Mouse (Mus musculus) myocyte (in vitro differentiated cells): ENCODE measurements around the gene Ctsd. TPM values are rescaled to one million over a fixed set of nuclear protein-coding genes. Genes with fewer than 3 reads are reported as not detected.

Experiments used
- H3K27me3 ChIP-seq: one replicate; pipeline ENCODE4 v1.6.1; 2011; ENCODE audit not compliant: control insufficient read depth, insufficient read depth, insufficient read length
- H3K36me3 ChIP-seq: one replicate; pipeline ENCODE4 v1.6.1; 2011; ENCODE audit not compliant: control insufficient read depth, insufficient read depth
- H3K4me2 ChIP-seq: one replicate; pipeline ENCODE4 v1.6.1; 2011; ENCODE audit warnings: low read depth, control low read depth
- H3K4me3 ChIP-seq: one replicate; pipeline ENCODE4 v1.5.1; 2011; ENCODE audit warnings: mild to moderate bottlenecking, control low read depth, moderate library complexity
- H3K79me2 ChIP-seq: one replicate; pipeline ENCODE4 v1.6.1; 2011; ENCODE audit not compliant: control insufficient read depth, insufficient read depth
- H3ac ChIP-seq: one replicate; pipeline ENCODE4 v1.6.1; 2011; ENCODE audit not compliant: control insufficient read depth, insufficient read length
- CEBPB ChIP-seq: IDR thresholded peaks from 2 replicates; pipeline ENCODE4 v1.6.1; 2011; ENCODE audit warnings: mild to moderate bottlenecking, moderate library complexity; ENCODE audit not compliant: poor library complexity, insufficient read depth, severe bottlenecking
- E2F4 ChIP-seq: IDR thresholded peaks from one replicate; pipeline ENCODE4 v1.6.1; 2011; ENCODE audit warnings: mild to moderate bottlenecking, control low read depth, moderate library complexity; ENCODE audit not compliant: insufficient read depth
- MAX ChIP-seq: IDR thresholded peaks from one replicate; pipeline ENCODE4 v1.6.1; 2011; ENCODE audit warnings: low read depth, mild to moderate bottlenecking, control low read depth
- MYOD1 ChIP-seq, 3 experiments: IDR thresholded peaks; one replicate each; pipeline ENCODE4 v1.6.1; 2011; ENCODE audit warnings: control low read depth in 2 of 3, low read depth in 2 of 3, mild to moderate bottlenecking in 2 of 3, moderate library complexity in 1 of 3; ENCODE audit not compliant: insufficient read length in 2 of 3, control insufficient read depth in 1 of 3
- MYOG ChIP-seq, 3 experiments: IDR thresholded peaks; one replicate each; pipeline ENCODE4 v1.6.1; 2011; ENCODE audit warnings: control low read depth in 2 of 3, low read depth in 2 of 3, mild to moderate bottlenecking in 2 of 3; ENCODE audit not compliant: insufficient read length in 2 of 3, control insufficient read depth in 1 of 3, insufficient read depth in 1 of 3
- POLR2A ChIP-seq: IDR thresholded peaks from one replicate; pipeline ENCODE4 v1.6.1; 2011; ENCODE audit warnings: low read depth, mild to moderate bottlenecking, control low read depth, moderate library complexity; ENCODE audit not compliant: insufficient read length
- POLR2AphosphoS2 ChIP-seq: IDR thresholded peaks from one replicate; pipeline ENCODE4 v1.6.1; 2011; ENCODE audit warnings: low read depth, control low read depth; ENCODE audit not compliant: insufficient read length
- REST ChIP-seq: IDR thresholded peaks from one replicate; pipeline ENCODE4 v1.6.1; 2011; ENCODE audit warnings: mild to moderate bottlenecking, control low read depth, moderate library complexity; ENCODE audit not compliant: insufficient read depth, insufficient read length
- SRF ChIP-seq: IDR thresholded peaks from one replicate; pipeline ENCODE4 v1.6.1; 2011; ENCODE audit warnings: low read depth; ENCODE audit not compliant: control insufficient read depth, insufficient read length
- TCF12 ChIP-seq: IDR thresholded peaks from one replicate; pipeline ENCODE4 v1.6.1; 2011; ENCODE audit warnings: mild to moderate bottlenecking, control low read depth; ENCODE audit not compliant: poor library complexity, insufficient read depth, severe bottlenecking
- TCF3 ChIP-seq: IDR thresholded peaks from one replicate; pipeline ENCODE4 v1.6.1; 2011; ENCODE audit warnings: low read depth, control low read depth; ENCODE audit not compliant: insufficient read length
- USF1 ChIP-seq: IDR thresholded peaks from one replicate; pipeline ENCODE4 v1.6.1; 2011; ENCODE audit warnings: low read depth, mild to moderate bottlenecking, control low read depth, moderate library complexity
- polyA plus RNA-seq: library from polyadenylated mRNA; unstranded; fragments of >200 nt; fragmentation: generic; extraction: Trizol; gene quantifications from one replicate; pipeline ENCODE4 v1.2.1, GENCODE M21; 2012; ENCODE audit warnings: missing spikeins

Gene Ctsd
- polyA plus RNA-seq, 1 experiment = 887 TPM

DNA sequence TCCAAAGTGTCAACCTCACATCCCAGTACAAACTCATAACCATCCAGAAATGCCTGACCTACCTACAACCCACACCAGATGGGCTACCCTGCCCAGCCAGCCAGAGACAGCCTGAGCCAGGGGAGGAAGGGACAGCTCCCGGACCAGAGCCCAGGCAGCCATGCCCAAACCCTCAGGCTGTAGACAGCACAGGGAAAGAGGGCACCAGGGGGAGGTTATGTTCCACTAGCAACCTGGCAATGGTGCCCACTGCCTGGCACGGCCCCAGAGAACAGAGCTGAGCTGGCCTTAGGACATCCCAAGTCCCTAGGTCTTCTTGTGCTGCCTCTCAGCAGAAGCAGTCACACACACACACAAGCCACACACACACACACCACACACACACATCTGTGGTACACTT lies 19.0 kb downstream of the Ctsd start:
- no peaks in the 10 kb centered on the region for H3K27me3 ChIP-seq
- no peak overlapping the region for H3K4me2 ChIP-seq
- no peak overlapping the region for H3ac ChIP-seq
- no peak overlapping the region for H3K4me3 ChIP-seq
- TF ChIP-seq USF1 (no peak), TCF3 (no peak), MAX (no peak), REST (no peak)
- H3K79me2 ChIP-seq = no peaks in the 10 kb centered on the region
- H3K36me3 ChIP-seq = no peaks in the 10 kb centered on the region

DNA sequence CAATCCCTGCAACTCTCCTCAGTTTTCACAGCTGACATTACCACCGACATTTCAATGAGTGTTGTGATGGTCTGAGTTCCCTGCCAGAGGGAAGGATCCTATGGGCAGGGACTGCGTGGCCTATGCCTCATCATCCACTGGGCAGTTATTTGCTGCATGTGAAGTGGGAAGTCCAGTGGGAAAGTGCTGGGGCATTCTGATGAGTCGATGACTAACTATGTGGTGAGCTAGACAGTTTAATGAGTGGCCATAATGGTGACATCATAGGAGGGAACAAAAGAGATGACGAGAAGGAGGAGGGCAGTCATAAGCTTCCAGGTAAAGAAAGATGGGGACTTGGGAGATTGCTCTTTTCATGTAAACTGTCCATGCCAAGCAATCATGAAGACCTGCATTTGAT lies 24.7 kb downstream of the Ctsd start:
- Histone ChIP-seq H3K4me3 (no peak overlapping the region), H3K36me3 (no peaks in the 10 kb centered on the region), H3K4me2 (peak overlapping the region; percentile 50), H3K27me3 (no peaks in the 10 kb centered on the region), H3ac (no peak overlapping the region), H3K79me2 (no peaks in the 10 kb centered on the region)
- no peak for TF ChIP-seq CEBPB

DNA sequence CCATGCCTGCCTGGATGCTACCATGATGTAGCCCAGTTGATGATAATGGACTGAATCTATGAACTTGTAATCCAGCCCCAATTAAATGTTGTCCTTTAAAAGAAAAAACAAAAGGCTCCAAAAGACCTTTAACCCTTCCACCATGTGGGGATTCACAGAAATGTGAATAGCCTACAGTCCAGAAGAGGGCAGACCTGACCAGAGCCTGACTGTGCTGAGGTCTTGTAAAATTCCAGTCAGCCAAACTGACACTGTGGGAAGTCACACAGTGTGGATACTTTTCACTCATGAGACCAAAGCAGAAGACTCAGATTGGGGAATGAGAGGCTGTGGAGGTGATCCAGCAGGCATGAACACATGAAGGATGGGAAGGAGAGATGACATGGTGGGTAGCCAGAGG lies 27.1 kb downstream of the Ctsd start:
- Histone ChIP-seq H3ac (no peak overlapping the region), H3K4me2 (no peak overlapping the region), H3K27me3 (no peaks in the 10 kb centered on the region), H3K4me3 (no peak overlapping the region), H3K36me3 (no peaks in the 10 kb centered on the region), H3K79me2 (no peaks in the 10 kb centered on the region)
- no peak for TF ChIP-seq REST
- TF ChIP-seq CEBPB = no peak
- no peak for TF ChIP-seq POLR2A
- no peak for TF ChIP-seq MYOD1 (IDR thresholded peaks at IDR 0.05; ENCODE audit: control insufficient read depth in 1 of 3, insufficient read length in 2 of 3, low read depth in 2 of 3)
- no peak for TF ChIP-seq SRF
- no peak for TF ChIP-seq POLR2AphosphoS2
- TF ChIP-seq MAX = no peak
- TF ChIP-seq E2F4 = no peak
- no peak for TF ChIP-seq USF1
- TF ChIP-seq TCF3 = no peak
- no peak for TF ChIP-seq TCF12
- no peak for TF ChIP-seq MYOG (IDR thresholded peaks at IDR 0.05; ENCODE audit: control insufficient read depth in 1 of 3, insufficient read depth in 1 of 3, insufficient read length in 2 of 3, low read depth in 2 of 3)

DNA sequence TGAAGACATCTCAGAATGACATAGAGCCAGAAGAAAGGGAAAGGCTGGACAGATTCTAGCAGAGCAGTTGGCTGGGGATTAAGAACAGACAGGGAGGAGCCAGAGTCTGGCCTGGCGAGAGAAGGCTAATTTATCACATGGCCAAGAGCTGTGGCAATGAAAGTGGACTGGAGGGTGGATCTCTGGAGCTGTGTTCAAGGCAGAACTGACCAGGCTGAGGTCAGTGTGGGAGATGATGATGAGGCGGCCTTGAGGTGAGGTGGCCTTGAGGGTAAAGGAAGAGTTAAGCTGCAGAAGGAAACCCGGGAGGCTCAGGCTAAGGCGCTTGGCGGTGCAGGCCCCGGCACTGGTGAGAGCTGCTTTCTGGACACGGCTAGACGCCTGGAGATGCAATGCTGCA lies 28.7 kb downstream of the Ctsd start:
- Histone ChIP-seq H3K4me3 (no peak overlapping the region), H3K27me3 (no peaks in the 10 kb centered on the region), H3K36me3 (no peaks in the 10 kb centered on the region), H3K79me2 (no peaks in the 10 kb centered on the region), H3ac (no peak overlapping the region), H3K4me2 (no peak overlapping the region)
- no peak for TF ChIP-seq MYOG (IDR thresholded peaks at IDR 0.05; ENCODE audit: control insufficient read depth in 1 of 3, insufficient read depth in 1 of 3, insufficient read length in 2 of 3, low read depth in 2 of 3)
- no peak for TF ChIP-seq MYOD1 (IDR thresholded peaks at IDR 0.05; ENCODE audit: control insufficient read depth in 1 of 3, insufficient read length in 2 of 3, low read depth in 2 of 3)
- TF ChIP-seq MAX = no peak
- TF ChIP-seq TCF3 = no peak
- TF ChIP-seq REST = no peak
- no peak for TF ChIP-seq POLR2AphosphoS2
- TF ChIP-seq USF1 = no peak
- TF ChIP-seq SRF = no peak
- TF ChIP-seq TCF12 = no peak
- no peak for TF ChIP-seq CEBPB
- no peak for TF ChIP-seq POLR2A
- TF ChIP-seq E2F4 = no peak

DNA sequence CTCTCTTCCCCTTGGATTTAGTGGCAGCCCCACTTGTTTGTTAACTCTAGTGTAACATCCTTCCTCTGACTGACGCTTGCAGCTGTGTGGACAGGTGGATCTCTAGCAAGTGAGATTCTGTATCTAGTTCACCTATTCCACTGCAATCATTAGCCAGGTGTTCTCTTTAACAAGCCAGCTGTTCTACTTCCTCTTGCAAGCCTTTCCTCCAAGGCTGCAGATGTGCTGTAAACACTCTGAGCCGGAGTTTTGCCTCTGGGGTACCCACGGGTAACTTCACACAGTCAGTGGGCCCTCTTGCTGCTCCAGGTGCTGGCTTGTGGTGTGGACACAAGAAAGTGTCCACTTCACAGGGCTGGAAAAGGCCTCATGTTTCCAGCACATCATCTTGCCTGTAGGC lies 30.3 kb downstream of the Ctsd start:
- Histone ChIP-seq H3ac (no peak overlapping the region), H3K36me3 (no peaks in the 10 kb centered on the region), H3K4me3 (no peak overlapping the region), H3K4me2 (no peak overlapping the region), H3K27me3 (no peaks in the 10 kb centered on the region), H3K79me2 (no peaks in the 10 kb centered on the region)
- TF ChIP-seq MAX (no peak), POLR2A (no peak), MYOG (IDR thresholded peaks at IDR 0.05; ENCODE audit: control insufficient read depth in 1 of 3, insufficient read depth in 1 of 3, insufficient read length in 2 of 3, low read depth in 2 of 3) (no peak), TCF3 (no peak), POLR2AphosphoS2 (no peak), TCF12 (no peak), MYOD1 (IDR thresholded peaks at IDR 0.05; ENCODE audit: control insufficient read depth in 1 of 3, insufficient read length in 2 of 3, low read depth in 2 of 3) (no peak), USF1 (no peak), REST (no peak), CEBPB (no peak), E2F4 (no peak), SRF (no peak)
